16 mouse cellular contexts compared by ENCODE assay signal in the genomic region with DNA sequence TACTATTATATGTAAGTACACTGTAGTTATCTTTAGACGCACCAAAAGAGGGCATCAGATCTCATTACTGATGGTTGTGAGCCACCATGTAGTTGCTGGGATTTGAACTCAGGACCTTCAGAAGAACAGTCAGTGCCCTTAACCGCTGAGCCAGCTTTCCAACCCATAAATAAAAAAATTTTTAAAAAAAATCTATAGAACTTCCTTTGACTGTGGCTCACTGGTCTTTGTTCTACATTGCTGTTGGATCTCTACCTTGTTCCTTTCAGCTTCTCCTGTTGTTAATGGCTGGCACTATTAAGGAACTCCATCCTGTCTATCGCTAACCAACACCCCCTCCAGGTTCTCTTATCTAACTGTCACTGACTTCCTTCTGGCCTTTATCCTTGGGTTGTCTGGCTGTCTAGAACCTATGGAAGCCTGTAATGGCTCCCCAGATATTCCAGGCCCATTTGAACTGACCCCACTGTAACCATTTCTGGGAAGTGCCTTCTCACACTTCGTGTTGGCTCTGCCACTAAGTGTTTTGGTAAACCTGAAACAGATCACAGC. TPM values are rescaled to one million over a fixed set of nuclear protein-coding genes. Genes with fewer than 3 reads are reported as not detected.
DNase-seq lines count a peak whose midpoint lies in the region; ATAC-seq and TF ChIP-seq lines count a peak whose summit lies in the region.
"Had no signal": no experiment of that assay in that cellular context is flagged by ENCODE, and none has a peak within 500 bp of the region (broad histone marks: within the 10 kb centered on the region; RNA-seq: fewer than 3 reads in every experiment).

No protein-coding gene starts in this region.

- H3K36me3 ChIP-seq in heart, embryonic 15.5 days, result no peaks in the 10 kb centered on the region
- H3K36me3 ChIP-seq in liver, postnatal 0 days (replicated peaks; ENCODE audit: insufficient read depth, low read length), result peaks cover 33% of the 10 kb centered on the region
- H3K36me3 ChIP-seq: embryonic facial prominence, embryonic 12.5 days; forebrain, embryonic 10.5 days; hindbrain, embryonic 12.5 days; limb, embryonic 12.5 days; midbrain, embryonic 13.5 days had no signal

- WGBS in heart, embryonic 15.5 days, result 60% methylated on average over 4 of the region's 4 CpGs
- 35% methylated on average over 4 of the region's 4 CpGs for WGBS in bone marrow, adult 2 months
- 52% methylated on average over 4 of the region's 4 CpGs for WGBS in liver, postnatal 0 days (ENCODE audit: insufficient replicate concordance)

- peak overlapping the region; percentile 50 for H3K27ac ChIP-seq in heart, embryonic 15.5 days
- peak overlapping the region; percentile 35; the same call in 1 of the 2 replicates for H3K27ac ChIP-seq in bone marrow, adult 2 months (ENCODE audit: control insufficient read depth, insufficient read depth, low read depth, low read length, poor library complexity)
- H3K27ac ChIP-seq in liver, postnatal 0 days (ENCODE audit: low read depth), result peak overlapping the region; percentile 79
- H3K27ac ChIP-seq: embryonic facial prominence, embryonic 12.5 days; forebrain, embryonic 10.5 days; hindbrain, embryonic 12.5 days; limb, embryonic 12.5 days; midbrain, embryonic 13.5 days had no signal

- no peak for ATAC-seq in heart, embryonic 15.5 days (replicated peaks; ENCODE audit: insufficient number of reproducible peaks, insufficient read depth, low FRiP score, low read depth)
- no peak for ATAC-seq in liver, postnatal 0 days
- ATAC-seq: activated CD4-positive, CD25-positive, alpha-beta regulatory T cell, adult 4 months; midbrain, embryonic 13.5 days had no signal

- H3K4me2 ChIP-seq in heart, embryonic 15.5 days, result no peak overlapping the region
- peak overlapping the region; percentile 27 for H3K4me2 ChIP-seq in liver, postnatal 0 days (ENCODE audit: low read depth, low read length)
- H3K4me2 ChIP-seq: embryonic facial prominence, embryonic 12.5 days; hindbrain, embryonic 12.5 days; limb, embryonic 12.5 days; midbrain, embryonic 13.5 days had no signal

- H3K27me3 ChIP-seq in heart, embryonic 15.5 days, result no peaks in the 10 kb centered on the region
- H3K27me3 ChIP-seq in liver, postnatal 0 days (ENCODE audit: insufficient read depth, low read length), result no peaks in the 10 kb centered on the region
- H3K27me3 ChIP-seq: embryonic facial prominence, embryonic 12.5 days; hindbrain, embryonic 12.5 days; limb, embryonic 12.5 days; midbrain, embryonic 13.5 days had no signal

- no peak for TF ChIP-seq CTCF in bone marrow, adult 2 months (IDR thresholded peaks at IDR 0.05; ENCODE audit: control insufficient read depth, insufficient read depth, low read length)
- TF ChIP-seq CTCF in liver, postnatal 0 days (IDR thresholded peaks at IDR 0.05; ENCODE audit: low read depth), result no peak

- H3K4me1 ChIP-seq in heart, embryonic 15.5 days (replicated peaks), result peaks cover 8% of the 10 kb centered on the region
- H3K4me1 ChIP-seq in bone marrow, adult 2 months (ENCODE audit: control insufficient read depth, insufficient read depth, low read length), result peaks cover 5% of the 10 kb centered on the region; the same call in 1 of the 2 replicates
- peaks cover 46% of the 10 kb centered on the region for H3K4me1 ChIP-seq in liver, postnatal 0 days (ENCODE audit: insufficient read depth)
- H3K4me1 ChIP-seq: embryonic facial prominence, embryonic 12.5 days; forebrain, embryonic 10.5 days; hindbrain, embryonic 12.5 days; midbrain, embryonic 13.5 days had no signal

- DNase-seq in heart, postnatal 4 days, result no peak
- DNase-seq in 416B (ENCODE audit: low read depth), result peak; percentile 43
- peak; percentile 16 for DNase-seq in liver, postnatal 0 days
- no peak for DNase-seq in urinary bladder, postnatal 4 days (ENCODE audit: low spot score in 2 of 2)
- DNase-seq in c-Kit-positive CD71-positive TER-119-positive erythroid progenitor cells, embryonic 14.5 days (ENCODE audit: low spot score), result no peak
- DNase-seq: kidney, postnatal 14 days; lung, postnatal 14 days; right cerebral cortex, adult 18-20 months had no signal

- no peaks in the 10 kb centered on the region for H3K9me3 ChIP-seq in heart, embryonic 15.5 days (replicated peaks)
- H3K9me3 ChIP-seq in liver, postnatal 0 days (ENCODE audit: low read length), result no peaks in the 10 kb centered on the region
- H3K9me3 ChIP-seq: embryonic facial prominence, embryonic 12.5 days; forebrain, embryonic 10.5 days; hindbrain, embryonic 12.5 days; limb, embryonic 12.5 days; midbrain, embryonic 13.5 days had no signal

- no peak overlapping the region for H3K9ac ChIP-seq in heart, embryonic 15.5 days
- no peak overlapping the region; the same call in 1 of the 2 replicates for H3K9ac ChIP-seq in liver, postnatal 0 days (replicated peaks)
- H3K9ac ChIP-seq: embryonic facial prominence, embryonic 12.5 days; hindbrain, embryonic 12.5 days; limb, embryonic 12.5 days; midbrain, embryonic 13.5 days had no signal

- TF ChIP-seq EP300 in liver, postnatal 0 days (IDR thresholded peaks at IDR 0.05; ENCODE audit: low read depth), result peak; percentile 90

- no peak for TF ChIP-seq POLR2A in bone marrow, adult 2 months (IDR thresholded peaks at IDR 0.05; ENCODE audit: borderline replicate concordance, control insufficient read depth, low read depth, low read length)

- no peak overlapping the region for H3K4me3 ChIP-seq in heart, embryonic 15.5 days
- no peak overlapping the region for H3K4me3 ChIP-seq in bone marrow, adult 2 months (replicated peaks; ENCODE audit: control insufficient read depth, low read depth, low read length)
- H3K4me3 ChIP-seq in liver, postnatal 0 days (ENCODE audit: low read depth, low read length), result no peak overlapping the region
- H3K4me3 ChIP-seq: embryonic facial prominence, embryonic 12.5 days; forebrain, embryonic 10.5 days; hindbrain, embryonic 12.5 days; limb, embryonic 12.5 days; midbrain, embryonic 13.5 days had no signal

RNA-seq across cellular contexts. Expression of a gene that starts 4.6 kb away (rescaled TPM):
- polyA plus RNA-seq in heart, embryonic 15.5 days (2015; fragmentation: Nextera tagmentation; extraction: Ambion mirVana), result 54.4 and 86.9 TPM in 2 replicates
- total RNA-seq in heart, postnatal 4 days (2021), result 10 to 100 TPM; 51.8 to 56.0 TPM
- polyA plus RNA-seq in bone marrow, adult 2 months (2011; ENCODE audit: insufficient read depth, insufficient read length, low replicate concordance, missing spikeins), result 54.4 and 58.6 TPM in 2 replicates
- 361 and 373 TPM in 2 replicates for polyA plus RNA-seq in liver, postnatal 0 days (2015; fragmentation: Nextera tagmentation; extraction: Ambion mirVana)

RNA-seq across cellular contexts. Expression of a gene that starts 59.6 kb away (rescaled TPM):
- 1.6 and 2.0 TPM in 2 replicates for polyA plus RNA-seq in heart, embryonic 15.5 days (2015; fragmentation: Nextera tagmentation; extraction: Ambion mirVana)
- total RNA-seq in heart, postnatal 4 days (2021), result 1 to 10 TPM; 5.6 to 6.5 TPM
- not detected in 2 replicates for polyA plus RNA-seq in bone marrow, adult 2 months (2011; ENCODE audit: insufficient read depth, insufficient read length, low replicate concordance, missing spikeins)
- polyA plus RNA-seq in liver, postnatal 0 days (2015; fragmentation: Nextera tagmentation; extraction: Ambion mirVana), result not detected in 2 replicates
- polyA plus RNA-seq: activated CD4-positive, CD25-positive, alpha-beta regulatory T cell, adult 4 months had no signal

Comparison
In these comparisons a context has a peak if more than half of its experiments do, and no peak if none do; other contexts are left out.
1. DNase-seq: peak in 416B (single experiment) and liver, postnatal 0 days (single experiment); none in heart, postnatal 4 days (single experiment), urinary bladder, postnatal 4 days (0 of 2) and c-Kit-positive CD71-positive TER-119-positive erythroid progenitor cells, embryonic 14.5 days (single experiment).
2. Peak in every context shown above with its lines, with median percentiles within 50 percentile points of each other: H3K27ac ChIP-seq.